Mouse (Mus musculus): ENCODE measurements at regions not wholly inside any gene's neighbourhood (a gene's known extent, or its start where the extent isn't known, plus 50 kb on each side); places are given as distances from the start of the nearest gene placed in this dataset.

- H3K4me3 ChIP-seq (ENCODE audit: low read length), result no peak overlapping the region
- 83% methylated on average over 1 of the region's 1 CpGs for WGBS
- H3K36me3 ChIP-seq (ENCODE audit: control insufficient read depth, insufficient read depth, low read length), result no peaks in the 10 kb centered on the region
- H3K27me3 ChIP-seq (replicated peaks; ENCODE audit: control insufficient read depth, insufficient read depth, low read length), result no peaks in the 10 kb centered on the region
- no peak for ATAC-seq
- no peak overlapping the region for H3K27ac ChIP-seq (ENCODE audit: low read depth, low read length)
- no peak overlapping the region for H3K9ac ChIP-seq (ENCODE audit: low read depth, low read length)
- no peaks in the 10 kb centered on the region for H3K4me1 ChIP-seq (ENCODE audit: control insufficient read depth, insufficient read depth, low read depth, low read length)
- H3K4me2 ChIP-seq (ENCODE audit: low read length), result no peak overlapping the region
- H3K9me3 ChIP-seq (ENCODE audit: control insufficient read depth, low read length), result no peaks in the 10 kb centered on the region
Measured at GRCm38 (mm10) chr16:83250346-83250745, 422.2 kb downstream of the Gm21833 start.

- Histone ChIP-seq H3K36me3 (ENCODE audit: control insufficient read depth, insufficient read depth, low read length) (no peaks in the 10 kb centered on the region), H3K4me1 (ENCODE audit: control insufficient read depth, insufficient read depth, low read depth, low read length) (no peaks in the 10 kb centered on the region), H3K4me2 (ENCODE audit: low read length) (no peak overlapping the region), H3K9ac (ENCODE audit: low read depth, low read length) (no peak overlapping the region), H3K4me3 (ENCODE audit: low read length) (no peak overlapping the region), H3K9me3 (ENCODE audit: control insufficient read depth, low read length) (no peaks in the 10 kb centered on the region), H3K27me3 (replicated peaks; ENCODE audit: control insufficient read depth, insufficient read depth, low read length) (no peaks in the 10 kb centered on the region), H3K27ac (ENCODE audit: low read depth, low read length) (no peak overlapping the region)
- 89% methylated on average over 1 of the region's 1 CpGs for WGBS
- ATAC-seq, result no peak
Measured at GRCm38 (mm10) chr16:83254183-83254582, 426.0 kb downstream of the Gm21833 start.

- H3K9me3 ChIP-seq (ENCODE audit: control insufficient read depth, low read length), result no peaks in the 10 kb centered on the region
- no peaks in the 10 kb centered on the region for H3K4me1 ChIP-seq (ENCODE audit: control insufficient read depth, insufficient read depth, low read depth, low read length)
- no peak overlapping the region for H3K4me2 ChIP-seq (ENCODE audit: low read length)
- ATAC-seq, result no peak
- H3K9ac ChIP-seq (ENCODE audit: low read depth, low read length), result no peak overlapping the region
- H3K27me3 ChIP-seq (replicated peaks; ENCODE audit: control insufficient read depth, insufficient read depth, low read length), result no peaks in the 10 kb centered on the region
- H3K4me3 ChIP-seq (ENCODE audit: low read length), result no peak overlapping the region
- H3K36me3 ChIP-seq (ENCODE audit: control insufficient read depth, insufficient read depth, low read length), result no peaks in the 10 kb centered on the region
- 89% methylated on average over 1 of the region's 1 CpGs for WGBS
- H3K27ac ChIP-seq (ENCODE audit: low read depth, low read length), result no peak overlapping the region
Measured at GRCm38 (mm10) chr16:83271869-83272268, 443.7 kb downstream of the Gm21833 start.

- no peak overlapping the region for H3K4me2 ChIP-seq (ENCODE audit: low read length)
- no peaks in the 10 kb centered on the region for H3K4me1 ChIP-seq (ENCODE audit: control insufficient read depth, insufficient read depth, low read depth, low read length)
- no peak overlapping the region for H3K27ac ChIP-seq (ENCODE audit: low read depth, low read length)
- no peaks in the 10 kb centered on the region for H3K27me3 ChIP-seq (replicated peaks; ENCODE audit: control insufficient read depth, insufficient read depth, low read length)
- ATAC-seq, result 0 out of 2 replicates have a peak, but pooled peaks have one; percentile 34
- no peaks in the 10 kb centered on the region for H3K36me3 ChIP-seq (ENCODE audit: control insufficient read depth, insufficient read depth, low read length)
- H3K9me3 ChIP-seq (ENCODE audit: control insufficient read depth, low read length), result no peaks in the 10 kb centered on the region
- H3K9ac ChIP-seq (ENCODE audit: low read depth, low read length), result no peak overlapping the region
- H3K4me3 ChIP-seq (ENCODE audit: low read length), result no peak overlapping the region
- WGBS, result 76% methylated on average over 5 of the region's 5 CpGs
Measured at GRCm38 (mm10) chr16:83316314-83316713, 488.1 kb downstream of the Gm21833 start.

GRCm38 (mm10) chr16:83326826-83327225 lies 498.6 kb downstream of the Gm21833 start:
- H3K4me2 ChIP-seq (ENCODE audit: low read length), result no peak overlapping the region
- WGBS, result 74% methylated on average over 2 of the region's 2 CpGs
- H3K4me3 ChIP-seq (ENCODE audit: low read length), result no peak overlapping the region
- no peaks in the 10 kb centered on the region for H3K4me1 ChIP-seq (ENCODE audit: control insufficient read depth, insufficient read depth, low read depth, low read length)
- no peaks in the 10 kb centered on the region for H3K9me3 ChIP-seq (ENCODE audit: control insufficient read depth, low read length)
- H3K9ac ChIP-seq (ENCODE audit: low read depth, low read length), result no peak overlapping the region
- no peak for ATAC-seq
- no peaks in the 10 kb centered on the region for H3K36me3 ChIP-seq (ENCODE audit: control insufficient read depth, insufficient read depth, low read length)
- H3K27ac ChIP-seq (ENCODE audit: low read depth, low read length), result no peak overlapping the region
- no peaks in the 10 kb centered on the region for H3K27me3 ChIP-seq (replicated peaks; ENCODE audit: control insufficient read depth, insufficient read depth, low read length)

- no peak overlapping the region for H3K9ac ChIP-seq (ENCODE audit: low read depth, low read length)
- H3K27me3 ChIP-seq (replicated peaks; ENCODE audit: control insufficient read depth, insufficient read depth, low read length), result no peaks in the 10 kb centered on the region
- H3K4me2 ChIP-seq (ENCODE audit: low read length), result no peak overlapping the region
- H3K27ac ChIP-seq (ENCODE audit: low read depth, low read length), result no peak overlapping the region
- no peak for ATAC-seq
- no peaks in the 10 kb centered on the region for H3K9me3 ChIP-seq (ENCODE audit: control insufficient read depth, low read length)
- no peak overlapping the region for H3K4me3 ChIP-seq (ENCODE audit: low read length)
- H3K4me1 ChIP-seq (ENCODE audit: control insufficient read depth, insufficient read depth, low read depth, low read length), result no peaks in the 10 kb centered on the region
- no peaks in the 10 kb centered on the region for H3K36me3 ChIP-seq (ENCODE audit: control insufficient read depth, insufficient read depth, low read length)
Measured at GRCm38 (mm10) chr16:83351069-83351468, 522.9 kb downstream of the Gm21833 start.

- H3K4me2 ChIP-seq (ENCODE audit: low read length), result no peak overlapping the region
- no peaks in the 10 kb centered on the region for H3K9me3 ChIP-seq (ENCODE audit: control insufficient read depth, low read length)
- no peak overlapping the region for H3K27ac ChIP-seq (ENCODE audit: low read depth, low read length)
- no peak overlapping the region for H3K9ac ChIP-seq (ENCODE audit: low read depth, low read length)
- ATAC-seq, result no peak
- H3K36me3 ChIP-seq (ENCODE audit: control insufficient read depth, insufficient read depth, low read length), result no peaks in the 10 kb centered on the region
- H3K27me3 ChIP-seq (replicated peaks; ENCODE audit: control insufficient read depth, insufficient read depth, low read length), result no peaks in the 10 kb centered on the region
- no peak overlapping the region for H3K4me3 ChIP-seq (ENCODE audit: low read length)
- WGBS, result 86% methylated on average over 2 of the region's 2 CpGs
- H3K4me1 ChIP-seq (ENCODE audit: control insufficient read depth, insufficient read depth, low read depth, low read length), result no peaks in the 10 kb centered on the region
Measured at GRCm38 (mm10) chr16:83394581-83394980, 566.4 kb downstream of the Gm21833 start.

- no peak for ATAC-seq
- WGBS, result 50% methylated on average over 1 of the region's 1 CpGs
- H3K4me1 ChIP-seq (ENCODE audit: control insufficient read depth, insufficient read depth, low read depth, low read length), result no peaks in the 10 kb centered on the region
- H3K4me2 ChIP-seq (ENCODE audit: low read length), result no peak overlapping the region
- no peak overlapping the region for H3K4me3 ChIP-seq (ENCODE audit: low read length)
- H3K9ac ChIP-seq (ENCODE audit: low read depth, low read length), result no peak overlapping the region
- no peaks in the 10 kb centered on the region for H3K9me3 ChIP-seq (ENCODE audit: control insufficient read depth, low read length)
- no peaks in the 10 kb centered on the region for H3K36me3 ChIP-seq (ENCODE audit: control insufficient read depth, insufficient read depth, low read length)
- H3K27ac ChIP-seq (ENCODE audit: low read depth, low read length), result no peak overlapping the region
- H3K27me3 ChIP-seq (replicated peaks; ENCODE audit: control insufficient read depth, insufficient read depth, low read length), result no peaks in the 10 kb centered on the region
Measured at GRCm38 (mm10) chr16:83420676-83421075, 592.5 kb downstream of the Gm21833 start.

GRCm38 (mm10) chr16:83423096-83423495 lies 594.9 kb downstream of the Gm21833 start:
- WGBS, result 84% methylated on average over 5 of the region's 5 CpGs
- Histone ChIP-seq H3K27ac (ENCODE audit: low read depth, low read length) (no peak overlapping the region), H3K9ac (ENCODE audit: low read depth, low read length) (no peak overlapping the region), H3K4me3 (ENCODE audit: low read length) (no peak overlapping the region), H3K36me3 (ENCODE audit: control insufficient read depth, insufficient read depth, low read length) (no peaks in the 10 kb centered on the region), H3K4me2 (ENCODE audit: low read length) (no peak overlapping the region), H3K4me1 (ENCODE audit: control insufficient read depth, insufficient read depth, low read depth, low read length) (no peaks in the 10 kb centered on the region), H3K9me3 (ENCODE audit: control insufficient read depth, low read length) (no peaks in the 10 kb centered on the region), H3K27me3 (replicated peaks; ENCODE audit: control insufficient read depth, insufficient read depth, low read length) (no peaks in the 10 kb centered on the region)
- ATAC-seq, result no peak

All from hindbrain, embryonic 16.5 days (tissue).